ENCODE assay signal across 7 mouse cellular contexts in genomic region chr6:116107471-116108358, GRCm38 (mm10).
DNase-seq lines count a peak whose midpoint lies in the region; ATAC-seq lines count a peak whose summit lies in the region.

No protein-coding gene starts in this region.

- ATAC-seq in activated CD4-positive, CD25-positive, alpha-beta regulatory T cell, adult 4 months, result peak; percentile 36
- peak; percentile 70 for ATAC-seq in common myeloid progenitor, adult 5-6 weeks (replicated peaks; ENCODE audit: low read depth, poor library complexity, severe bottlenecking)

- DNase-seq in gastrocnemius, postnatal 10 days, result peak; percentile 32
- peak; percentile 14 for DNase-seq in hindlimb bud, embryonic 11.5 days (ENCODE audit: extremely low spot score, low read depth, low spot score)
- peak; percentile 78 for DNase-seq in left cerebral cortex, postnatal 4 days
- DNase-seq in mesoderm, embryonic 11.5 days (ENCODE audit: low read depth, low spot score), result peak; percentile 71
- DNase-seq in right cerebral cortex, postnatal 4 days, result peak; percentile 38

- intact Hi-C loops in left cerebral cortex, postnatal 4 days (cut with DNase I), result no loop called here

Comparison
In these comparisons a context has a peak if more than half of its experiments do, and no peak if none do; other contexts are left out.
1. Peak in every context shown above with its lines: DNase-seq and ATAC-seq.
2. DNase-seq: peak in every context shown above with its lines; median percentile 78 in left cerebral cortex, postnatal 4 days; 71 in mesoderm, embryonic 11.5 days; 38 in right cerebral cortex, postnatal 4 days; 32 in gastrocnemius, postnatal 10 days; 14 in hindlimb bud, embryonic 11.5 days.